Mouse (Mus musculus) CD4-positive helper T cell, adult 2 months (primary cell): ENCODE data around the gene Ubtd2.

Experiments
- DNase-seq: peaks from one replicate; pipeline ENCODE4 v3.0.0-alpha.2; 2012; ENCODE audit warnings: low read depth, missing footprints, low spot score

Ubtd2 gene

DNA sequence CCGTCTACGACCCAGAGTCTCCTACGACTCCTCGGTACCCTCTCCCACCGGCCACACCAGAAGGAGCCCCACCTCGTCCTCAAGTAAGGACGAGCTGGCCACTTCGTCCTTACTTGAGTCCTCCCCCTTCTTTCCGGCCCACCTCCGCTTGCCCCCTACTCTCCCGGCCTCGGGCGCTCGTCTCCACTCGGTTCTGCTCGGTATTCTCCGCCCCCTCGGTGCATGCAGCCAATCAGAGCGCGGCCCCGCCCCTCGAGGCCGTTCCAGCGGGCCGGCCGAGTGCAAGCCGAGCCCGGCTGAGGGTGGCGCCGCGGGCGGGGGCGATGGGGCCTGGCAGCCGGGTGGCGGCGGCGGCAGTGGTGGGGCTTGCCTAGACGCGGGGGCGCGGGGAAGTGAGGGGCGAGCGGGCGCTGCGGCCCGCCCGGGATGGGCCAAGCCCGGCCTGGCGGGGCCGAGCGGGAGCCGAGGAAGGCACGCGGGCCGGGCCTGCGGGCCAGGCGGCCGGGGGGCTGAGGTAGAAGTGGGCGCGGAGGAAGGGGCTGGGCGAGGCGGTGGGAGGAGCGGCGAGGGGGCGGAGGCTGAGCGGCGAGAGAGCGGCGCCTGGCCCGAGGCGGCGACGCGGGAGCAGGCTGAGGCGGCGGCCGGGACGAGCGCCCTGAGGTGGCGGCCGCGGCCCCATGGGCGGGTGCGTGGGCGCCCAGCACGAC is at the start of gene Ubtd2:
Gene Ubtd2, plus strand, starts transcription at position 571 of the 707 bp plus-strand sequence.
- DNase-seq = peak; percentile 93

DNA sequence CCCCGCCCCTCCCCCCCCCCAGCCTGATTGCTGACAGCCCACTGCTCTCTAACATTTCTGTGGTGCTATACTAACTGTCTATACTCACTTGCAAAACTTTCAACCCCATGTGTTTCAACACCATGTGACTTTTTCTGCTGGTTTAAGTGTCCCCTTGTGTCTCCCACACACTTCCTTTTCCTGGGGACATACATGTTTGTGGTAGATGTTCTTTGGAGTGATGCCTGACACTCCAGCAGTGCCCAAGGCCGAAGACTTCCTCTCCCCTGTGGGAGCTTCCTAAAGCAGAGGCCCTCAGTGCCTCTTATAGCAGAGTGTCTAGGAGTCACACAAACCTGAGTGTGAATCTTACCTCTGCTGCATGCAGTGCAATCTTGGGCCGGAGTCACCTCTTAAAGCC is 47.3 kb upstream of the Ubtd2 start:
- DNase-seq = no peak

DNA sequence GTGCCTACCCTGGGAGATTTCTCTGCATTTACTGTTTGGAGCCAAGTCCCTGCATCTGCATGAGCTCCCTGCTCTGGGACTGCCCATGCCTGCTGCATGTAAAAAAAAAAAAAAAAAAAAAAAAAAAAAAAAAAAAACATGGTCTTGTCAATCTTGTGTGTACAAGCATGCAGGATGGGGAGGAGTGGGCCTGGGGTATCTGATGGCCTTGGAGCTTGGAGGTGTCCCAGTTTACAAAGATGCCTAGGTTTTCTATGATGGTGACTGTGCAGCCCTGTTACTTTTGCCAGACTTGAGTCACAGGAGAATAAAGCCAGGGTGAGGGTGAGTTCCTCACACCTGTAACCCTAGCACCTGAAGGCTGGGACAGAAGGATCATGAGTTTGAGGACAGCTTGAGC is 46.1 kb upstream of the Ubtd2 start:
- DNase-seq = no peak

DNA sequence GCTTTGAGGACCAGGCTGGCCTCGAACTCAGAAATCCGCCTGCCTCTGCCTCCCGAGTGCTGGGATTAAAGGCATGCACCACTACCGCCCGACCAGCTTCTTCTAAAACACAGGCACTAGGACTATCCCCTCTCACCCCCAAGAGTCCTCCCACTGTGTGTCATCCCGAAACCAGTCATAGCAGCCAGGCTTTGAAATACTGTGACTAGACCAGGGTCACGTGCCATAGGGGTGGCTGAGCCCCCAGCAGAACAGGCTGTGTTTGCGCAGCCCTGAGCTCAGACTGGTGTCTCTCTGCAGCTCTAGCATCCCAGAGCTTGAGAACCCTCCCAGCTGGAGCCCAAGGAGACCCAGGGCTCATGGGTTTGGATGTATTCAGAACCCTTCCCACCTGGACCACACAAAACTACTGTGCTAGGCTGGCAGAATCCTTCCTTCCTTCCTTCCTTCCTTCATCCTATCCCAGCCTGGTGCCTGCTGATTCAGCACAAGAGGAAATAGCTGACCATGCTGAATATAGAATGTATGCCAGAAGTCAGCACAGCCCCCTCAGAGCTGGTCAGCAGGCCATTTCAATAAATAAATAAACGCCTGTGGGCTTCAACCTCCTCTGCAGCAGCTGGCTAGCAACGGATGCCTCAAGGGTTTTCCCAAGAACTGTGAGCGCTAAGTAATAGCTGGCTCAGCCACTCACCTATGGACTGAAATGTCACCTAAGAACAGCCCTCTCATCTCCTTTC is 45.2 kb upstream of the Ubtd2 start:
- no peak for DNase-seq

DNA sequence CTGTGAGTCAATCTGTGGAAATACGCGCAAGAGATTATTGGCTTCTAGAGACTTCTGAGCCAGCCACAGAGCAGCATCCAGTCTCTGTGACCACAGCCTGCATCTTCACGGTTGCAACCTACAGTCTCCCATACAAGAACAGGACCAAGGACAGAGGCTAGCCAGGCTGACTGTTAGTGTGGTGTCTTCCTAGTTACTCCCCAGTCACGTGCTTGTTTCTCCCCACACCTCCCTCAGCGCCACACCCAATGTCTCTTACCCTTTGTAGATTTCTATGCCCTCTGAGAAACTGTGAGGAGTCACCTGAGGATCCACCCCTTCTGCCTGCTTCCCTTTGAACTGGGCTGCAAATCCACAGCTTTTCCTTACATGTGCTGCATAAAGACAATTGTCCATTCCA is 35.2 kb upstream of the Ubtd2 start:
- no peak for DNase-seq

DNA sequence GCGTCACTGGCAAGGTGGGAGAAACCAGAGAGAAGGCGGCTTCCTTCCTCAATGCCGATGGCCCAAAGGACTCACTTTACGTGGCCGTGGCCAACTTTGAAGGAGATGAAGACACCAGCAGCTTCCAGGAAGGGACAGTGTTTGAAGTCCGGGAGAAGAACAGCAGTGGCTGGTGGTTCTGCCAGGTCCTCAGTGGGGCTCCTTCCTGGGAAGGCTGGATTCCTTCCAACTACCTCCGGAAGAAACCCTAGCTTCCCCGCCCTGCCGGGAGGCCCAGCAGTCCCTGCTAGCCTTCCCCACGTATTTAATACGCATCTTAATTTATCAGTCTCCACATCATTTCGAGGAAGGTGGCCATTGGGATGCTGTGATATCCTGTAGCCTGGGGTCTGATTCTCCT is 31.9 kb upstream of the Ubtd2 start:
- DNase-seq = no peak

DNA sequence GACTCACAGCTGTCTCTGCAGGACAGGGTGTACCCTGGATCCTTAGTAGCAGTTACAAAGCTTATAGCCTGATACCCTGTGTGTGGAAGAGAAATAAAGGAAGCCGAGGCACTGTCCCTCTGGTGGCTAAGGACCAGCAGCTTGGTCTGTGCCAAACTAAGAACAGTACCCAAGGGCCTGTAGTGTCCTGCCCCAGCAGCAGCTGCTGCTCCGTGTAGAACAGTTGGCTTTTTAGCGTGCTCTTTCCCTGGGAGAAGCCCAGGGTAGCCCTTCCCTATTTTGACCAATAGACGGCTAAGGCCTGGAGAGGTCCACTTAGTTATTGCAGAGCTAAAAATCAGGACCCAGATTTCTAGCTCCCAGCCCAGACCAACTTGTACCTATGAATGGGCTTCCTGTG is 30.6 kb upstream of the Ubtd2 start:
- DNase-seq = no peak

DNA sequence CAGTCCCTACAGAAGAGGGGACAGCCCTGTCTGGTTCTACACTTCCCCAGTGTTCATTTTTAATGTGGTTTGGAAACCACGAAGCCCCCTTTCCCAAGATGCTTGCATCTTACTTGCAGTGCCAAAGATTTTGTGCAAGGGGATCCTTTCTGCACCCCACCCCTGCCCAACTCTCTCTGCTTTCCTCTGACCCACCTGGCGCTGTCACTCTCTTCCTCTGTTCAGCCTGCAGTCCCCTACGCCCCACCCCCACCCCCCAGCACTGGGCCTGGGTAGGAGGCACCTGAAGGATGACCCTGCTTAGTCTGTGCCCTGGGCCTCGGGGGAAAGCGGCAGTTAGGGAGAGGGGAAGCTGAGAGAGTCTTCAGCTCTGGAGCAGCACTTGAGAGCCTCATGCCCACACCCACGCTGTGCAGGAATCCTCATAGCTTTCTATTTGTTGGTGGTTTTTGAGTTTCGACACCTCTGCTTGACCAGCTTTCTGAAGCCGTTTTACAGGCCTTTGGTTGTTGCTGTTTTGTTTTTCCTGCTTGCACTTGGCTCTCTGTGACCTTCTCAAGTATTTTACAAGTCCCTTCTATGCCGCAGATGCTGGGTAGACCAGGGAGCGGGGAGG is 30.0 kb upstream of the Ubtd2 start:
- DNase-seq = no peak

DNA sequence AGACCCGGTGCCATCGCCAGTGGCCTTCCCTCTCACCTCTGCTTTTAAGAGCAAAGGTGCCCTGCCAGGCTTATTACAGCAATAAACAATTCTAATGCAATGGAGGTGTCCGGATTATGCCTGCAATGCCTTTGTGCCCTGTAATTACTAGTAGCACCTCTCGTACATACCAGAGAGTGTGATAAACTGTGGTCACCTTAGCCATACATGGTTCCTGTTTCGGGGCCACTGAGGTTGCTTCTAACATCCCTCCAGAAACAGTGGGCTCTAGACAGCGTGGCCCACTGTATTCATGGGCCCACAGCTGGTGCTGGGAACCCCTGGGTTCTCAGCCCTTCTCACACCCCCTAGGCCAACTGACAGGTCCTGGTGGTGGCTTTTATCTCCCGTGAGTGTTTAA is 27.6 kb upstream of the Ubtd2 start:
- no peak for DNase-seq

DNA sequence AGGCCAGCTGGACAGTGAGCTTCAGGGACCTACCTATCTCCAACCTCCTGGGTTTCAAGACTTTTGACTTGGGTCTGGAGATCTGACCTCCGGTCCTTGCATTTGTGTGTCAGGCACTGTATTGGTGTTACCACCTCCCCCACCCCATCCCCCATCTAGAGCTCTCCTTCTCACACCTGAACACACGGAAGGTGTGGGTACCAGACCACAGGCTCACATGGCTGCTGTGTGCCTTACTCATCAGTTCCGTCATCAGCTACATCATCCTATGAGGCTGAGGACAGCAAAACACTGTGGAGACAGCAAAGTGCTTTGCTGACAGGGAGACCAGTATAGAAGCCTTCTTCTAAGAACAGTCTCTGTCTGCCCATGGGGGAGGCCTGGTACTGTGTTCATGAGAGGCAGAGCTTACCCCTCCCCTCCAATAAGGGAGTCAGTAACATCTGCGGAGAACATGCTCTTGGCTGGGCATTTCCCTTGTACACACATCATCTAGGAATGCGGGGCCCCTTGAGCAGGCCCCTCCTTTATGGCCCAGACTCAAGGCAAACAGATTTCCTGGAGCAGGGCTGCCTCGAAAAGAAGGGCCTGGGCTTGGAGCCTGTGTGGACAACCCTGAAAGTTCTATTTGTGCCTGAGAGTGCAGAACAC is 19.6 kb upstream of the Ubtd2 start:
- no peak for DNase-seq

DNA sequence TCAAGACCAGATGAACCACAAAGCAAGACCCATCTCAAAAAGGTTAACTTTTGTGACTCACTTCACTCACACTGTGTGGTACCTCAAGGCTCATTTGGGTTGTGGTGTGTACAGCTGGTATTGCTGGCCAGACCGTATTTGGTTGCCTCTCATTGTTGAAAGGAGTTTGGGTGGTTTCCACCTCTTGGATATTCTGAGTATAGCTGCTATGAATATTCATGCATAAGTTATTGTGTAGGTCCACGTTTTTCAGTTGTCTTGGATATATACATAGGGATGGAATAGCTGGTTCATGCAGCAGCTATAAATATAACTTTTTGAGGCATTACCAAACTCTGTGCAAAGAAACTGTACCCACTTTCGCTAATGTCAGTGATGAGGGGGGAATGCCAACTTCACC is 12.6 kb upstream of the Ubtd2 start:
- no peak for DNase-seq

DNA sequence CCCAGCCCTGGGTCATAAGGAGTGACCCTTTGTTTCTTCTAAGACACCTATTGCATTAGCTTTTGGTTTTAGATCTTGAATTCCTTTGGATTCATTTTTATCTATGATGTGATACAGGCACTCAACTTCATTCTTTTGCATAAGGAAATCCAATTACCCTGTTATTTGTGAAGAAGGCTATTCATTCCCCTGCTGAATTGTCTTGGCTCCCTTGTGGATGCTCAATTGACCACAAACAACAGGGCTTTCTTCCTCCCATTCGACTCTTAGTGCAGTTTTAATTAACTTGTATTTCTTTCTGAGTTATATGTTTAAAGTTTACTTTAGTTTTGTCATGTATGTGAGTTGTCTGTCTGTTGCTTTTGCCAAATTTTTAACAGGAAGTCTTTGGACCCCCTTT is 10.9 kb upstream of the Ubtd2 start:
- DNase-seq = no peak

DNA sequence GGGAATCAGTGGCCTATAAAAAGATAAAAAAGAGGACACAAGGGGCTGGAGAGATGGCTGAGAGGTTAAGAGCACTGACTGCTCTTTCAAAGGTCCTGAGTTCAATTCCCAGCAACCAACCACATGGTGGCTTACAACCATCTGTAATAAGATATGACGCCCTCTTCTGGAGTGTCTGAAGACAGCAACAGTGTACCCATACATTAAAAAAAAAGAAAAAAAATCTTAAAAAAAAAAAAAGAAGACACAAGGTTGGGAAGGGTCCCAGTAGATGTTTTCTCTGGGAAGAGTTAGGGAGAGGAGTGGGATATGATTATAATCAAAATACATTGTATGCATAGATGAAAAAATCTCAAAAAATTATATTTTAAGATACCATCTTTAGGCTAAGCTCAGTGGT is 10.0 kb upstream of the Ubtd2 start:
- DNase-seq = no peak

DNA sequence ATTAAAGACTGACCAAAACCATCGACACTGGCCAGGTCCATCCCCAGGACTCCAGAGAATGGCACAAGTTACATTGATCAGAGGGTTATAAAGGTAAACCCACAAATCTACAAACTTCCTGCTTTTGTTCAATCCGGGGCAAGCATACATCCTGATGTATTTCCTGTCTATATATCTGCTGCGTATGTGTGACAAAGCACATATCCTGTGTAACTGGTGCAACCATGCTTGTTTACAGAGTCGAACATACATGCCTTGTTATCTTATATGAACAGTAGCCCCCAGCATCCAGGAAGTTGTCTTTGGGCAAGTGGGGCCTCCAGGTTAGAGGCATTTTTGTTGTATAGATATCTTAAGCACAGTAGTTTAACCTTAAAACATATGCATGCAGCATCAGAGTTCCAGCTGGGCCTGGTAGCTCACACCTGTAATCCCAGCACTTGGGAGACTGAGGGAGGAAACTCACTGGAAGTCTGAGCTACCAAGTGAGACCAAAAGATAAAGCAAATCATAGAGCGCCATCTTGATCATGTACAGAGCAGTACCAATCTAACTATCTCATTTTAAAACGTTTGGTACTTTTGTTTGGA is 9.4 kb upstream of the Ubtd2 start:
- peak; percentile 51 for DNase-seq

DNA sequence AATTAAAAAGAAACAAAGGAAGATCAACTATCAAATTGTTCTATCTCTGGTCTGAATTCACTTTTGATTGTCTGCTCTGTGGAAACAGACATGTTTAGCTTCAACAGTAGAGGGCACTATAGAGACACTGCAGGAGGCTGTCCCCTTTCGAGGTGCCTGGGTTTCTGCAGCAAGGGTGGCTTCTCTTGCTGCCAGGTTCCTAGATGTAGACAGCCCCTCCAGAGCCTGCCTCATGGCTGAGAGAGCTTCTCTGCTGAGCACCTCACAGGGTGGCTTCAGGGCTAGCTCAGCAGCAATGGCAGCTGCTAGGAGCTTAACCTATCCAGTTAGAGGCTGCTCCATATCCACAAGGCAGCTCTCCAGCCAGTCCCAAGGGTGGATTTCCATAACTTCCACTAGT is 5.0 kb upstream of the Ubtd2 start:
- DNase-seq = peak; percentile 68

DNA sequence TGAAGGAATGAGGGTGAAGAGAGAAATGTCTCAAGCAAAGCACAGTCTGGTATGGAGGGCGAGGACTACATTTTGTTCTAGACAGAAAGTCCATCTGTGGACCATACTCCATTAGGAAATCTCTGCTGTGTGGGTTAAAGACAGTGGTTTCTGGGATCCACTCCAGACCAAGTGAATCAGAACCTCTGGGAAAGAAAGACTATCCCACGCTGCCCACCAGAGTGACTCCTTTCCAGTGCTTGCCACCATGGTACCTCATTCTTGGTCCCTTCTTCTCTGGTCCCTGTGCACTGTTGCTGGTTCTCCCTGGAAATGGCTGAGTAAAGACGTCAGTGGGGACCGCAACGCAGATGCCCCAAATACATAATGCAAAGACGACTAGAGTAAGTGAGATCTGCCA is 3.9 kb upstream of the Ubtd2 start:
- no peak for DNase-seq

DNA sequence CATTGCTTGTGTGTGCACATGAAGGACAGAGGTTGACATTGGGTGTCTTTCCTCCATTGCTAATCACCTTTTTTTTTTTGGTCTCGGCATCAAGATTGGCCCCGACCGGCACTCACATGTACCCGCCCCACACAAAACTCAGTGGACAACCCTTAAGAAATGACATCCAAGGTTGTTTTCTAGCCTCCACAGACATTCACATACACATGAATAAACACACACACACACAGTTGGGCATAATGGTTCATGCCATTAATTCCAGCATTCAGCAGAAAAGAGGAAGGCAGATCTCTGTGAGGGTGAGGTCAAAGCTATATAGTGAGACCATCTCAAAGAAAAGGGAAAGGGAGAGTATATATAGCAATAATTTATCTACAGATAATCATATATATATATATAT is 2.4 kb upstream of the Ubtd2 start:
- DNase-seq = no peak

DNA sequence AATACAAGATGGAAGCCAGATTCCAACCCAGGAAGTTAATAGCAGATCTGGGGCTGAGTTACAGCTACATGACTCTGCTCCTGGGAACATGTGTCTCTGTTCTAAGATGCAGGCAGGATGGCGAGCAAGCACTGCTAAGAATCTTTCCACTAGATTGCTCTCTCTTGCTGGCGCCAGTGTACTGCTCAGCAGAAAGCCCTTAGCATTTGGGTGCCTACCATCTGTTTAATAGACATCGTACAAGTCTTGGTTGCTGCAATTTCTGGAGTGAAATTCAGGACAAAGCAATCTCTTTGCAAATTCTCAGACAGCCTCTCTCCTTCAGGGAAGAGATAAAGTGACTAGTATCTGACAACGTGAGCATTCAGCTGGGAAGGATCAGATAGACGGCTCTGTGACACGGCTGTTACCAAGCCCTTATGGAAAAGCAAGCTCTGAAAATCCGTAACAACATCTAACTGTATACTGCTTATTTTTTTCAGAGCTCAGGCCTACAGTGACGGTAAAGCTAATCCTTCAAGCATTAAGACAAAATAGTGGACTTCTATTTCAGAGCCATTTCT is 1.7 kb upstream of the Ubtd2 start:
- no peak for DNase-seq

DNA sequence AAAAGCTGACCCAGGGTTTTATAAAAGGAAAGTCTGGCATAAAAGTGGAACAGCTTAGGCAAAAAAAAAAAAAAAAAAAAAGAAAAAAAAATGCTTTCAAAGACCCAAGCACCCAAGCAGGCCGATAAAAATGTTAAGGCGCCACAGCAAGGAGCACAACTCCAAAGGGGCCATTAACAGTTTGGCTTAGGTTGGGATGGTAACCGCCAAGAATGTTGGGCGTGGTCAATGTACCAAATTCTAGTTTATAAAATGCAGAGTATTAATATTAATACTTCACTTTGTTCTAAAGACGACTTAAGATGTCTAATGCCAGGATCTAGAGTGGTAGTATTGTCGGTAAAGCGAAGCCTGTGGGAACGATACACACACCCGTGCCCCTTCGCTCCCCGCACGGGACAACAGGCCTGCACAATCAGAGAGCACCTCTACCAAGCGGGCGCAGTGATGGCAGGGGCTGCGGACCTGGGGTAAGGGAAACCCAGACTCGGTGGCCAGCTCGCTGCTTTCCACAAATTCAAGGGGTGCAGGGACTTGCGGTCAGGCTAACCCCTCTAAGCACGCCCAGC is 855 bp upstream of the Ubtd2 start:
- DNase-seq = no peak

DNA sequence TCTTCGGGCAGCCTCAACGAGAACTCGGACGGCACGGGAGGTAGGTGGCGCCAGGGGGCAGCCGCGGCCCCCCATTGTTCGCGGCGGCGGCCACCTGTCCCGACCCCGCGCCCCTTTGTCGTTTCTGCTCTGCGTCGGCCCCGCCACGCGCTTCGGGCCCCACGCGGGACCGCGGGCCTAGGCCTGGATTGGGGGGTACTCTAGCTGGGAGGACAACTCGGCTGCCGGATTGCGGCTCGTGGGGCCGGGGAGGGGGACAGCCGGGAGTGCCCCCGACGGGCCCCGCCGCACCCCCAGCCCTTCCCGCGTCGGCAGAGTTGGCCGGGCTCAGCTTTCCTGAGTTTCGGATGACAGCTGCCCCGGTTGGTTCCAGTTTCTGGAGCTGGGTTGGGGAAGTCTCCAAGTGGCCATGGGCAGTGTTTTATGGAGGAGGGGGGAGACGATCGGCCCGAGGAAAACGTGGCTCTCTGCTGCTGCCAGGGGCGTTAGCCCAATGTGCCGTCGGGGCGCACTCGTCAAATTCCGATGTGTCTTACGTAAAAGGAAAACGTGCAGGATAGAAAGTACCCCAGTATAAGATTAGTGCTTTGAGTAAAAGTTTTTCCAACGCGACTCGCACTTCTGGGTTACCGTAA is 454 bp downstream of the Ubtd2 start:
- DNase-seq = peak; percentile 36

DNA sequence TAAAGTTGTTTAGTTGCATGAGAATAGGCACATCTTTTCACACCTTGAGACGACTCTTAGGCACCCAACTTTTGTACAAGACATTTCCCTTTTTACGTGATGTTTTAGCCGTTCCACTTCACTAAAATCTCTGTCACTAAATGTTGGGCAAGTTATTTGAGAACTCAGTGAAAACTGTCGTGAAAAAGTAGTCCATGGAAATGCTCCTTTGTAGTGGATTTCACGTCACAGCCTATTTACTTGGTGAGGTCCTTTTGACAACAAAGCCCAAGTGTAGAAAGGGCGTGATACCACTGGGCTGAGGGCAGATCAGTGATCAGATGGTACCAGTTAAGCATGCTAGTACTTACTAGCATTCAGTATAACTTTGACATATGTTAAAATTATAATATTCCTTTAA is 1.2 kb downstream of the Ubtd2 start:
- no peak for DNase-seq
